Mouse (Mus musculus): ENCODE results near the gene Creb5. TPM values are rescaled to one million over a fixed set of nuclear protein-coding genes. Genes with fewer than 3 reads are reported as not detected.

Gene Creb5
- polyA plus RNA-seq, 1 experiment: 1.5 TPM

DNA sequence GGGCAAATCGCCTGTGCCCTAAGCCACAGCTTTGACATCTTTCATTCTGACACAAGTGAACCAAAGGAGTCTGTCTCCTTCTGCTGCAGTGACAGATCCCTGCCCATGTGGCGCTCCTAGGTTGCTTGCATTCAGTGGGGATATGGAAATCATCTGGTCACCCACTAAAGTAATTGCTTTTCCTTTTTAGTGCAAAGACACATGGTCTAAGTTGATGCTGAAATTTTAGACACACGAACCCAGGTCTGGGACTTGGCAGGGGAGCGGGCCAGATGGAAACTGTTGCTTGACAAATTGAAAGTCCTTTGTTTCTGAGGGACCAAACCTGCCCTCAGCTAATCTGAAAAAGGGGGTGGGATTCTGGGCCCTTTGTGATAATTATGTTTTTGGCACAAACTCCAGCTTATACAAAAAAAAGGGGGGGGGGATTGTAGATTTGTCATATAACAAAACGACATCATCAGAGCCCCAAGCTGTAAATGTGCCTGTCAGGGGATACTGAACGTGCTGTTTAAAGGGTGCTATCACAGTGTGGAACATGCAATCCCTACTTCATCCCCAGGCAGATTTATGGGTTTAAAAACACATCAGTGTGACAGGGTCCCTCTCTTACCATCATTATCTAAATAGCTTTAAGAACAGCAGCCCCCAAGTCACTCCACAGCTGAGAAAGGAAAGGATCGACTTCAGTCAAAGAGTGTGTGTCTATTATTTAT is 401.9 kb downstream of the Creb5 start:
- no peaks in the 10 kb centered on the region for H3K27me3 ChIP-seq (ENCODE audit: control insufficient read depth, insufficient read depth, insufficient read length)
- H3K4me3 ChIP-seq (ENCODE audit: insufficient read depth, poor library complexity, severe bottlenecking): no peak overlapping the region
- H3K79me3 ChIP-seq (ENCODE audit: low read depth): no peaks in the 10 kb centered on the region
- no peak for TF ChIP-seq FOSL1 (IDR thresholded peaks at IDR 0.05; ENCODE audit: insufficient read depth, low read length, poor library complexity, severe bottlenecking)
- no peak for TF ChIP-seq MYOD1 (IDR thresholded peaks at IDR 0.05; ENCODE audit: control insufficient read depth, insufficient read length, low read depth)
- no peak for TF ChIP-seq CTCF (IDR thresholded peaks at IDR 0.05; ENCODE audit: control insufficient read depth, insufficient read depth, insufficient read length)
- TF ChIP-seq USF1 (IDR thresholded peaks at IDR 0.05; ENCODE audit: low read depth): no peak
- no peak for TF ChIP-seq MAX (IDR thresholded peaks at IDR 0.05)
- no peak for TF ChIP-seq MYOG (IDR thresholded peaks at IDR 0.05; ENCODE audit: control insufficient read depth, extremely low read depth, insufficient read length)
- no peak for TF ChIP-seq CEBPB (IDR thresholded peaks at IDR 0.05; ENCODE audit: low read depth)
- H3K79me2 ChIP-seq (ENCODE audit: control insufficient read depth, insufficient read depth): no peaks in the 10 kb centered on the region
- H3ac ChIP-seq (ENCODE audit: control insufficient read depth, insufficient read length, low read depth): no peak overlapping the region
- H3K36me3 ChIP-seq (ENCODE audit: control insufficient read depth, insufficient read depth): no peaks in the 10 kb centered on the region

- Histone ChIP-seq H3K79me3 (ENCODE audit: low read depth) (no peaks in the 10 kb centered on the region), H3K36me3 (ENCODE audit: control insufficient read depth, insufficient read depth) (no peaks in the 10 kb centered on the region), H3K27me3 (ENCODE audit: control insufficient read depth, insufficient read depth, insufficient read length) (no peaks in the 10 kb centered on the region), H3K79me2 (ENCODE audit: control insufficient read depth, insufficient read depth) (no peaks in the 10 kb centered on the region), H3ac (ENCODE audit: control insufficient read depth, insufficient read length, low read depth) (no peak overlapping the region), H3K4me3 (ENCODE audit: insufficient read depth, poor library complexity, severe bottlenecking) (no peak overlapping the region)
- TF ChIP-seq CTCF (IDR thresholded peaks at IDR 0.05; ENCODE audit: control insufficient read depth, insufficient read depth, insufficient read length) (no peak), FOSL1 (IDR thresholded peaks at IDR 0.05; ENCODE audit: insufficient read depth, low read length, poor library complexity, severe bottlenecking) (no peak), USF1 (IDR thresholded peaks at IDR 0.05; ENCODE audit: low read depth) (no peak), MYOG (IDR thresholded peaks at IDR 0.05; ENCODE audit: control insufficient read depth, extremely low read depth, insufficient read length) (no peak), MYOD1 (IDR thresholded peaks at IDR 0.05; ENCODE audit: control insufficient read depth, insufficient read length, low read depth) (no peak), MAX (IDR thresholded peaks at IDR 0.05) (no peak)
These were observed 403.9 kb downstream of the Creb5 start for GRCm38 (mm10) chr6:53691006-53691405.

DNA sequence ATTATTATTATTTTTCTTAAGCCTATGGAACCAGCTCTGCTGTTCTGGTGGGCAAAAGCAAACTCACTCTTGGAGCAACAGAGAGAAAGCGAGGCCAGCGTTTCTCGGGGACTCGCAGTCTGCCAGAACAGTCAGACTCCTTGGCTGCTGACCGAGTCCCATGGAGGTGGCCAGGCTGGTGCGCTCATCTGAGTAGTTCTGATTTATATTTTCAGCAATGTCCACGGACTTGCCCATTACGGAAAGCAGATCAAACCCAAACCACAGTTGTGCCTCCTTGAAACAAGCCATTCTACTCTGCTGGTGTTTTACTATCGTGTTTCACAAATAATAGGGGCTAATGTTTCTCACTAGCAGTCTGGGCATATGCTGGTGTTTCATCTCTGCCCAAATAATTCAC is 408.1 kb downstream of the Creb5 start:
- no peak for TF ChIP-seq MAX (IDR thresholded peaks at IDR 0.05)
- TF ChIP-seq USF1 (IDR thresholded peaks at IDR 0.05; ENCODE audit: low read depth): no peak
- no peak for TF ChIP-seq MYOG (IDR thresholded peaks at IDR 0.05; ENCODE audit: control insufficient read depth, extremely low read depth, insufficient read length)
- no peak for TF ChIP-seq CEBPB (IDR thresholded peaks at IDR 0.05; ENCODE audit: low read depth)
- TF ChIP-seq FOSL1 (IDR thresholded peaks at IDR 0.05; ENCODE audit: insufficient read depth, low read length, poor library complexity, severe bottlenecking): no peak

DNA sequence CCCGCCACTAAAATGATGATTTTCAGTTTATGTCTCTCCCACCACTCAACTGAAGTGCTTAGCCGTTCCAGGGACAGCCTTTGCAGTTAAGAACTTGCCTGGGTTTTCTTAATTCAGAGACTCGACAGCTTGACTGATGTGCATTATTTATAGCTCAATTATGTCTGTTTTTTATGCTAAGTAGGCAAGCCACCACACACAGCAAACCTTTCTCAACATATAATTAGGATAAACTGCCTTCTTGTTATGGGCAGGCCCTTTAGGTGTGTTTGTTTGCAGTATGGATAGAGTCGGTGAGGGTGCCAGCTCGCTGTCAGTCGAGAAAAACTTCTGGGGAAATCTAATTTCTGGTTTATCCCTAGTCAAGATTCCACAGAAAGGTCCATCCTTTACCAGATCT is 409.4 kb downstream of the Creb5 start:
- Histone ChIP-seq H3K27me3 (ENCODE audit: control insufficient read depth, insufficient read depth, insufficient read length) (no peaks in the 10 kb centered on the region), H3K4me3 (ENCODE audit: insufficient read depth, poor library complexity, severe bottlenecking) (no peak overlapping the region), H3ac (ENCODE audit: control insufficient read depth, insufficient read length, low read depth) (no peak overlapping the region), H3K36me3 (ENCODE audit: control insufficient read depth, insufficient read depth) (no peaks in the 10 kb centered on the region), H3K79me3 (ENCODE audit: low read depth) (no peaks in the 10 kb centered on the region), H3K79me2 (ENCODE audit: control insufficient read depth, insufficient read depth) (no peaks in the 10 kb centered on the region)
- no peak for TF ChIP-seq MYOD1 (IDR thresholded peaks at IDR 0.05; ENCODE audit: control insufficient read depth, insufficient read length, low read depth)
- TF ChIP-seq MAX (IDR thresholded peaks at IDR 0.05): no peak
- no peak for TF ChIP-seq FOSL1 (IDR thresholded peaks at IDR 0.05; ENCODE audit: insufficient read depth, low read length, poor library complexity, severe bottlenecking)
- TF ChIP-seq CTCF (IDR thresholded peaks at IDR 0.05; ENCODE audit: control insufficient read depth, insufficient read depth, insufficient read length): no peak
- TF ChIP-seq CEBPB (IDR thresholded peaks at IDR 0.05; ENCODE audit: low read depth): no peak
- no peak for TF ChIP-seq USF1 (IDR thresholded peaks at IDR 0.05; ENCODE audit: low read depth)
- TF ChIP-seq MYOG (IDR thresholded peaks at IDR 0.05; ENCODE audit: control insufficient read depth, extremely low read depth, insufficient read length): no peak

More for the DNA sequence above, 408.1 kb downstream of the Creb5 start:
- Histone ChIP-seq H3ac (ENCODE audit: control insufficient read depth, insufficient read length, low read depth) (no peak overlapping the region), H3K79me3 (ENCODE audit: low read depth) (no peaks in the 10 kb centered on the region), H3K79me2 (ENCODE audit: control insufficient read depth, insufficient read depth) (no peaks in the 10 kb centered on the region), H3K36me3 (ENCODE audit: control insufficient read depth, insufficient read depth) (no peaks in the 10 kb centered on the region), H3K4me3 (ENCODE audit: insufficient read depth, poor library complexity, severe bottlenecking) (no peak overlapping the region), H3K27me3 (ENCODE audit: control insufficient read depth, insufficient read depth, insufficient read length) (no peaks in the 10 kb centered on the region)

GRCm38 (mm10) chr6:53696921-53697320 is 409.9 kb downstream of the Creb5 start:
- Histone ChIP-seq H3K79me2 (ENCODE audit: control insufficient read depth, insufficient read depth) (no peaks in the 10 kb centered on the region), H3K27me3 (ENCODE audit: control insufficient read depth, insufficient read depth, insufficient read length) (no peaks in the 10 kb centered on the region), H3K4me3 (ENCODE audit: insufficient read depth, poor library complexity, severe bottlenecking) (no peak overlapping the region), H3K36me3 (ENCODE audit: control insufficient read depth, insufficient read depth) (no peaks in the 10 kb centered on the region), H3K79me3 (ENCODE audit: low read depth) (no peaks in the 10 kb centered on the region), H3ac (ENCODE audit: control insufficient read depth, insufficient read length, low read depth) (no peak overlapping the region)
- TF ChIP-seq MAX (IDR thresholded peaks at IDR 0.05) (no peak), CTCF (IDR thresholded peaks at IDR 0.05; ENCODE audit: control insufficient read depth, insufficient read depth, insufficient read length) (no peak), MYOG (IDR thresholded peaks at IDR 0.05; ENCODE audit: control insufficient read depth, extremely low read depth, insufficient read length) (no peak), MYOD1 (IDR thresholded peaks at IDR 0.05; ENCODE audit: control insufficient read depth, insufficient read length, low read depth) (no peak), FOSL1 (IDR thresholded peaks at IDR 0.05; ENCODE audit: insufficient read depth, low read length, poor library complexity, severe bottlenecking) (no peak), USF1 (IDR thresholded peaks at IDR 0.05; ENCODE audit: low read depth) (no peak), CEBPB (IDR thresholded peaks at IDR 0.05; ENCODE audit: low read depth) (no peak)
